Mouse (Mus musculus) hindbrain, embryonic 11.5 days (tissue): ENCODE measurements at regions not wholly inside any gene's neighbourhood (a gene's known extent, or its start where the extent isn't known, plus 50 kb on each side); places are given as distances from the start of the nearest gene placed in this dataset.
"Not testable (repeated sequence)": the region's sequence is repeated elsewhere in the genome, so short reads cannot be mapped to it uniquely, and the experiment has no call there.

Experiments
- ATAC-seq: fragments of 200-750 bp; cut with Nextera tagmentation; 2 replicates; pipeline ENCODE4 v1.8.0; 2017; ENCODE audit warnings: mild to moderate bottlenecking, moderate TSS enrichment, moderate library complexity; ENCODE audit not compliant: low FRiP score
- DNase-seq: peaks from one replicate; pipeline ENCODE4 v3.0.0-alpha.2; 2015; ENCODE audit warnings: low spot score
- H3K27ac ChIP-seq: fragments of 300-500 bp; sonication (generic); 2 replicates; pipeline ENCODE4 v1.5.1; 2014; ENCODE audit warnings: mild to moderate bottlenecking, low read depth, low read length
- H3K27me3 ChIP-seq: fragments of 300-500 bp; sonication (generic); 2 replicates; pipeline ENCODE4 v1.6.1; 2014; ENCODE audit warnings: mild to moderate bottlenecking, low read length, moderate library complexity, mixed read lengths; ENCODE audit not compliant: control insufficient read depth, insufficient read depth
- H3K36me3 ChIP-seq: fragments of 300-500 bp; sonication (generic); 2 replicates; pipeline ENCODE4 v1.6.1; 2014; ENCODE audit warnings: mild to moderate bottlenecking, low read length, moderate library complexity, mixed read lengths; ENCODE audit not compliant: control insufficient read depth, insufficient read depth
- H3K4me1 ChIP-seq: fragments of 300-500 bp; sonication (generic); replicated peaks from 2 replicates; pipeline ENCODE4 v1.6.1; 2014; ENCODE audit warnings: low read length, mixed read lengths; ENCODE audit not compliant: control insufficient read depth, insufficient read depth
- H3K4me2 ChIP-seq: fragments of 300-500 bp; sonication (generic); replicated peaks from 2 replicates; pipeline ENCODE4 v1.6.1; 2014; ENCODE audit warnings: mild to moderate bottlenecking, low read depth, low read length
- H3K4me3 ChIP-seq: fragments of 300-500 bp; sonication (generic); 2 replicates; pipeline ENCODE4 v1.5.1; 2014; ENCODE audit warnings: low read depth, low read length
- H3K9ac ChIP-seq: fragments of 300-500 bp; sonication (generic); 2 replicates; pipeline ENCODE4 v1.6.1; 2014; ENCODE audit warnings: low read depth, low read length
- H3K9me3 ChIP-seq: fragments of 300-500 bp; sonication (generic); 2 replicates; pipeline ENCODE4 v1.6.1; 2016; ENCODE audit warnings: low read length; ENCODE audit not compliant: control insufficient read depth
- WGBS: fragments of 180-500 bp; shearing (Covaris S2); extraction: QIAGEN DNeasy Blood & Tissue Kit; methylation state at CpG from one replicate; pipeline ENCODE4 v1.1.7; 2014; 5-methylcytosine and 5-hydroxymethylcytosine counted together

- DNase-seq (no peak), ATAC-seq (no peak)
- Histone ChIP-seq H3K36me3 (no peaks in the 10 kb centered on the region), H3K9ac (no peak overlapping the region), H3K9me3 (no peaks in the 10 kb centered on the region), H3K27ac (no peak overlapping the region), H3K4me3 (no peak overlapping the region), H3K4me2 (no peak overlapping the region), H3K4me1 (no peaks in the 10 kb centered on the region), H3K27me3 (no peaks in the 10 kb centered on the region)
- WGBS: 87% methylated on average over 3 of the region's 3 CpGs
Observed at GRCm38 (mm10) chr8:96092931-96093330, 204.6 kb upstream of the Got2 start.

- H3K9ac ChIP-seq: no peak overlapping the region
- no peaks in the 10 kb centered on the region for H3K9me3 ChIP-seq
- ATAC-seq: no peak
- no peak overlapping the region for H3K4me3 ChIP-seq
- no peaks in the 10 kb centered on the region for H3K36me3 ChIP-seq
- H3K27ac ChIP-seq: no peak overlapping the region
- WGBS: 86% methylated on average over 1 of the region's 1 CpGs
- DNase-seq: no peak
- no peaks in the 10 kb centered on the region for H3K27me3 ChIP-seq
- no peaks in the 10 kb centered on the region for H3K4me1 ChIP-seq
- H3K4me2 ChIP-seq: no peak overlapping the region
Observed at GRCm38 (mm10) chr8:96090231-96090630, 201.9 kb upstream of the Got2 start.

- Histone ChIP-seq H3K9me3 (no peaks in the 10 kb centered on the region), H3K36me3 (no peaks in the 10 kb centered on the region), H3K27me3 (no peaks in the 10 kb centered on the region), H3K4me3 (no peak overlapping the region), H3K27ac (no peak overlapping the region), H3K4me2 (no peak overlapping the region), H3K4me1 (no peaks in the 10 kb centered on the region), H3K9ac (no peak overlapping the region)
- ATAC-seq (no peak), DNase-seq (no peak)
- WGBS: 86% methylated on average over 5 of the region's 5 CpGs
Observed at GRCm38 (mm10) chr8:96068306-96068705, 180.0 kb upstream of the Got2 start.

- ATAC-seq: 0 out of 2 replicates have a peak, but pooled peaks have one; percentile 25
- DNase-seq: peak; percentile 16
- Histone ChIP-seq H3K36me3 (no peaks in the 10 kb centered on the region), H3K27me3 (no peaks in the 10 kb centered on the region), H3K9ac (no peak overlapping the region), H3K4me3 (no peak overlapping the region), H3K9me3 (no peaks in the 10 kb centered on the region), H3K4me2 (no peak overlapping the region), H3K27ac (no peak overlapping the region), H3K4me1 (no peaks in the 10 kb centered on the region)
- WGBS: 54% methylated on average over 3 of the region's 3 CpGs
Observed at GRCm38 (mm10) chr8:96047686-96048085, 159.3 kb upstream of the Got2 start.

GRCm38 (mm10) chr8:96042335-96042734 is 154.0 kb upstream of the Got2 start:
- H3K36me3 ChIP-seq: no peaks in the 10 kb centered on the region
- H3K4me1 ChIP-seq: no peaks in the 10 kb centered on the region
- H3K9me3 ChIP-seq: no peaks in the 10 kb centered on the region
- H3K4me2 ChIP-seq: no peak overlapping the region
- no peak overlapping the region for H3K4me3 ChIP-seq
- no peaks in the 10 kb centered on the region for H3K27me3 ChIP-seq
- ATAC-seq (no peak), DNase-seq (no peak)
- H3K9ac ChIP-seq: no peak overlapping the region
- no peak overlapping the region for H3K27ac ChIP-seq
- WGBS: 62% methylated on average over 5 of the region's 5 CpGs

- H3K36me3 ChIP-seq: no peaks in the 10 kb centered on the region
- no peak overlapping the region for H3K27ac ChIP-seq
- H3K4me3 ChIP-seq: no peak overlapping the region
- ATAC-seq (no peak), DNase-seq (no peak)
- no peak overlapping the region for H3K9ac ChIP-seq
- no peaks in the 10 kb centered on the region for H3K4me1 ChIP-seq
- no peak overlapping the region for H3K4me2 ChIP-seq
- no peaks in the 10 kb centered on the region for H3K9me3 ChIP-seq
- 74% methylated on average over 1 of the region's 1 CpGs for WGBS
- H3K27me3 ChIP-seq: no peaks in the 10 kb centered on the region
Observed at GRCm38 (mm10) chr8:96040216-96040615, 151.9 kb upstream of the Got2 start.

GRCm38 (mm10) chr8:96018742-96019141 is 130.4 kb upstream of the Got2 start:
- not testable (repeated sequence) for ATAC-seq, H3K27me3 ChIP-seq, H3K27ac ChIP-seq, H3K4me1 ChIP-seq, DNase-seq, H3K9me3 ChIP-seq, H3K4me3 ChIP-seq, H3K9ac ChIP-seq, H3K36me3 ChIP-seq, H3K4me2 ChIP-seq
- WGBS: 92% methylated on average over 3 of the region's 3 CpGs

GRCm38 (mm10) chr8:96012002-96012401 is 123.7 kb upstream of the Got2 start:
- WGBS: 85% methylated on average over 1 of the region's 1 CpGs
- no peaks in the 10 kb centered on the region for H3K4me1 ChIP-seq
- H3K4me3 ChIP-seq: no peak overlapping the region
- no peaks in the 10 kb centered on the region for H3K9me3 ChIP-seq
- no peaks in the 10 kb centered on the region for H3K27me3 ChIP-seq
- DNase-seq (no peak), ATAC-seq (no peak)
- H3K9ac ChIP-seq: no peak overlapping the region
- no peaks in the 10 kb centered on the region for H3K36me3 ChIP-seq
- H3K4me2 ChIP-seq: no peak overlapping the region
- no peak overlapping the region for H3K27ac ChIP-seq

GRCm38 (mm10) chr8:95991826-95992463 is 103.6 kb upstream of the Got2 start:
- Histone ChIP-seq H3K9me3 (no peaks in the 10 kb centered on the region), H3K4me1 (no peaks in the 10 kb centered on the region), H3K9ac (no peak overlapping the region), H3K4me2 (no peak overlapping the region), H3K36me3 (no peaks in the 10 kb centered on the region), H3K27me3 (no peaks in the 10 kb centered on the region), H3K27ac (no peak overlapping the region), H3K4me3 (no peak overlapping the region)
- DNase-seq (no peak), ATAC-seq (no peak)
- 88% methylated on average over 8 of the region's 8 CpGs for WGBS
